Mouse (Mus musculus): ENCODE measurements at regions not wholly inside any gene's neighbourhood (a gene's known extent, or its start where the extent isn't known, plus 50 kb on each side); places are given as distances from the start of the nearest gene placed in this dataset.

DNA sequence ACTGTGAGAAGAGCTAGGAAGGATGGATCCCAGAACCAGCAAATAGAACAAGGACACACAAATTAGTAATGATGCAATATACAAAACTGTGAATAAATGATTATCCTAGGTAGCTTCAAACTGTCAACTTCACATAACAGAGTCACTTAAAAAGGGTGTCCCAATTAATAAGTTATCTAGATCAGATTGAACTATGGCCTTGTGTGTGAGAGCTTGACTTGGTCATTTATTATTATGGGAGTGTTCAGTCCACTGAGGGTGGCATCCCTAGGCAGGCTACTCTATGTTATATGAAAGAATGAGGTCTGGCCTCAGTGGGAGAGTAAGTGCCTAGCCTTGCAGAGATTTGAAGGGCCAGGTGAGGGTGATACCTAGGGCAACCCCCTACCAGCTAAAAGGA, 104.4 kb upstream of the Chl1 start:
- DNase-seq (ENCODE audit: low spot score in 2 of 2) = no peak

DNA sequence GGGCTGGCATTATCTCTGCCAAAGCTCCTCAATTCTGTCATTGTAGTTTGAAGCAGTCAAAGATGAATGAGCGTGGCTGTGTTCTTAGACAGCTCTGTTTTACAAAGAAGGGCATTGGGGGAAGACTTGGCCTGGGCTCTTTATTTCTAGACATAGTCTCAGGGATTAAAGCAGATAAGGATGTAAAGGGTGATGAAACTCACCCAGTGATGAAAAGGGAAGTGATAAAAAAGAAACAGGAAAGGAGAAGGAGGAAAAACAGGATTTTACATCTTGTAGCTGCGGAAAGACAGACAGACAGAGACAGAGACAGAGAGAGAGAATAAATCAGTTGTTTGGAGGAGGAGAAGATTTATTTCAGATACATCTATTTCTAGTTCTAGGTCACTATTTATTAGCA, 95.5 kb upstream of the Chl1 start:
- no peak for DNase-seq (ENCODE audit: low spot score in 2 of 2)

DNA sequence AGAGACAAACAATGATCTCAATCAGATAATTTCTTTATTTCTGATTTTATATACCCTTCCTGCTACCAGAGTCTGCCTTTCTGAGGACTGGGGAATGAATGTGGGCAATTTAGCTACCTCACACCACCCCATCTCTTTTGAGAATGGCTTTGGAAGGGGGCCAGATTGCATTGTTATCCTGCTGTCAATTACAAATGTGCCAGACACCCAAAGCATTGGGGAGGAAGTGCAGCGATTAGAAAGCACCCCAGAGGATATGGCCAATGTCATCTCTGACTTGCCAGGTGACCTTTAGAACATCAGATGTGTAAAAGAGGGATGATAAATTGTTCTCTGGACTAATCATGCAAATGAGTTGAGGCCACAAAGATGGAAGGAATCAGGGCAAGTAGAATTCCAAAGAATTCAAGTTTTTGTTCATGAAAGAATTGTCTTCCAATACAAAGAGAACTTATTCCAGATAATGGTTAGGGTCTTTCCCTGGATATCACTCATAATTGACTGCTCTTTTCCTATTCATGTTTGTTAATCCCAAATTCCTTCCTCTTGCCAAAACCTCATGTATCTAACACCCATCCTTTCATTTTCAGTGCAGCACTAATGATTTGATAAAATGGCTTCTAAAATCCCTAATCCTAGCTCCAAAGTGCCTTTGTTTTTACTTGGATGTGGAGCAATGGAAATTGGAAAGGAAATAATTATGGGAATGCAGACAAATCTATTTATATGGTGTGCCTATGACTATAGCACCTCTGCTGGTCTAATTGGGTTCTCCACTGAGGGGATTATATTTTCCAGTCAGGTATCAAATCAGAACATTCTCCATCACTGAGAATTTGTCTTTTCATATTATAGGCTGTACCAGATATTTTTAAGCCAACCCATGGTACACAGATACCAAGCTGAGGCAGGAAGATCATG, 89.1 kb upstream of the Chl1 start:
- peak in 1 of 2 experiments; percentile 29 for DNase-seq (ENCODE audit: low spot score in 2 of 2)

DNA sequence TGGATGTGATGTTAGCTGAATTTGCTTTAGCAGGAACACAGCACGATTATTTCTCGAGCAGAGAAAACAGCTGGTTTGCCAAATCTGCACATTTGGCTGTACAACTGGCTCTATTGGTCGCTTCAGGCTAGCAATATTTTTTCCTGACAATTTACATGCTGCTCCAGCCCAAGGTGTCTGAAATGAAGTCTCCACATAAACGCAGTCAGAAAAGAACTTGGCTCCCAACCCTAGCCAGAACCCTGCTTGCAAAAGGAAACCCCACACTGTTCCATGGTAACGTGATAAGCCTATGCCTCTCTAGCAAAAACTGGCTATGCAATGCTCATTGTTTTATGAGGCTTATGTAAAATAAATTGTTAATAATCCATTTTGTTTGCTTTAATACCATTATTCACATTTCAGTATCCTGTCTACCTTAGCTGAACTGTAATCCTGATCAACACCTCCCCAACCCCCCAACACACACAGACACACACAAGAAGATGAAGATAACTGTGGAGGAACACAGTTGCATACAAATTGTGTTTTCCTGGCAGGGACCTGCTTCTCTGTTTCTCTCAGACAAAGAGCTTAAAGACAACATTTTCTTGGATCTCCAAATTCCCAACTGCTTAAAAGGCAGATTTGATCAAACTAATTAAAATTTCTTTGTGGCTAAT, 79.3 kb upstream of the Chl1 start:
- peak; percentile 29 to 47 for DNase-seq (ENCODE audit: low spot score in 2 of 2)

DNA sequence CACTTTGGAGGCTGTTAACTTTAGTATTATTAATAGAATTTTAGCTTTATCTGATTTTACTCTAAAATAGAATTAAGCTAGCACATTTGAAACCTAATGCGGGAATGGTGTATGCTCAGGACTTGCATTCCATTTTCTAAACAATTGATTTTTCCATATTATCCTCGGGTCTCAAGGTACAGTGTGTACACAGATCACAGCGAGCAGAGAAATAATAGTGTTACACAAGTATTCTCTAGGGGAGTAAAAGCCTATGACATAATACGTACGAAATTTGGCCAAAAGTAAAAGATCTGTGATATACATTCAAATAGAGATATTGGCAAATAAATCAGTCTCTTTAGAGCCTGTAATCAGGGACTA, 78.8 kb upstream of the Chl1 start:
- no peak for DNase-seq (ENCODE audit: low spot score in 2 of 2)
